Mouse (Mus musculus) B cell, adult 67 days (primary cell): Measurements from ENCODE around the gene Npvf. TPM values are rescaled to one million over a fixed set of nuclear protein-coding genes. Genes with fewer than 3 reads are reported as not detected.

Experiments used
- total RNA-seq, 2 experiments: library from RNA; stranded (reverse); gene quantifications; 4 replicates each; pipeline ENCODE4 v1.2.4; 2023

The Npvf gene
- total RNA-seq, result not detected

GRCm38 (mm10) chr6:50654356-50654755, at the start of gene Npvf:
Gene Npvf (minus strand): TSS chr6:50654439.

Other genes with a start within 250 kb of the Npvf start
- 1 to 10 TPM in 1 of 2 experiments, not detected in 1; 1.0 TPM for gene Osbpl3, start 198.2 kb downstream of the Npvf start, total RNA-seq
- 10 to 100 TPM; 17.4 to 25.4 TPM for gene Cycs, start 87.9 kb downstream of the Npvf start, total RNA-seq
- under 1 TPM; 0.68 to 0.96 TPM for gene 4921507P07Rik, start 57.8 kb downstream of the Npvf start, total RNA-seq